Mouse (Mus musculus): Measurements from ENCODE around the gene Mplkip. TPM values are rescaled to one million over a fixed set of nuclear protein-coding genes. Genes with fewer than 3 reads are reported as not detected.

Mplkip gene
- polyA plus RNA-seq, 1 experiment from 2014 or later, result 29.6 TPM

GRCm38 (mm10) chr13:17693816-17694215 lies 1.2 kb upstream of the Mplkip start:
- Histone ChIP-seq H3K4me3 (ENCODE audit: low read depth, low read length) (peak overlapping the region; percentile 84), H3K27ac (ENCODE audit: low read depth, low read length) (no peak overlapping the region)
- WGBS, result 55% methylated on average over 5 of the region's 5 CpGs

GRCm38 (mm10) chr13:17694414-17694813 lies 578 bp upstream of the Mplkip start:
- no peak for TF ChIP-seq CTCF (IDR thresholded peaks at IDR 0.05; ENCODE audit: low read depth)
- 0% methylated on average over 25 of the region's 25 CpGs for WGBS
- peak; percentile 58 for ATAC-seq

More at GRCm38 (mm10) chr13:17693816-17694215, 1.2 kb upstream of the Mplkip start:
- H3K9me3 ChIP-seq (ENCODE audit: control insufficient read depth), result no peaks in the 10 kb centered on the region
- H3K4me1 ChIP-seq (replicated peaks; ENCODE audit: control insufficient read depth, insufficient read depth, low read length), result peaks cover 6% of the 10 kb centered on the region
- H3K36me3 ChIP-seq (ENCODE audit: control insufficient read depth, insufficient read depth), result no peaks in the 10 kb centered on the region
- no peak overlapping the region for H3K9ac ChIP-seq (ENCODE audit: low read depth, low read length)
- no peaks in the 10 kb centered on the region for H3K27me3 ChIP-seq (replicated peaks; ENCODE audit: control insufficient read depth, insufficient read depth, low read length)
- no peak for ATAC-seq
- peak overlapping the region; percentile 79; the same call in 1 of the 2 replicates for H3K4me2 ChIP-seq (replicated peaks; ENCODE audit: low read depth)
- no peak for TF ChIP-seq CTCF (IDR thresholded peaks at IDR 0.05; ENCODE audit: low read depth)

GRCm38 (mm10) chr13:17695898-17696580 lies 1.0 kb downstream of the Mplkip start:
- Histone ChIP-seq H3K9ac (ENCODE audit: low read depth, low read length) (peak overlapping the region; percentile 96), H3K4me1 (replicated peaks; ENCODE audit: control insufficient read depth, insufficient read depth, low read length) (peaks cover 6% of the 10 kb centered on the region), H3K4me3 (ENCODE audit: low read depth, low read length) (peak overlapping the region; percentile 84), H3K36me3 (ENCODE audit: control insufficient read depth, insufficient read depth) (no peaks in the 10 kb centered on the region), H3K9me3 (ENCODE audit: control insufficient read depth) (no peaks in the 10 kb centered on the region), H3K27ac (ENCODE audit: low read depth, low read length) (peak overlapping the region; percentile 94), H3K4me2 (replicated peaks; ENCODE audit: low read depth) (peak overlapping the region; percentile 79), H3K27me3 (replicated peaks; ENCODE audit: control insufficient read depth, insufficient read depth, low read length) (no peaks in the 10 kb centered on the region)
- no peak for ATAC-seq
- TF ChIP-seq CTCF (IDR thresholded peaks at IDR 0.05; ENCODE audit: low read depth), result no peak
- 7% methylated on average over 7 of the region's 7 CpGs for WGBS

More at GRCm38 (mm10) chr13:17694414-17694813, 578 bp upstream of the Mplkip start:
- Histone ChIP-seq H3K9me3 (ENCODE audit: control insufficient read depth) (no peaks in the 10 kb centered on the region), H3K4me3 (ENCODE audit: low read depth, low read length) (peak overlapping the region; percentile 84), H3K4me1 (replicated peaks; ENCODE audit: control insufficient read depth, insufficient read depth, low read length) (peaks cover 6% of the 10 kb centered on the region), H3K27me3 (replicated peaks; ENCODE audit: control insufficient read depth, insufficient read depth, low read length) (no peaks in the 10 kb centered on the region), H3K4me2 (replicated peaks; ENCODE audit: low read depth) (peak overlapping the region; percentile 79), H3K9ac (ENCODE audit: low read depth, low read length) (peak overlapping the region; percentile 96), H3K36me3 (ENCODE audit: control insufficient read depth, insufficient read depth) (no peaks in the 10 kb centered on the region), H3K27ac (ENCODE audit: low read depth, low read length) (peak overlapping the region; percentile 94)

- Histone ChIP-seq H3K4me1 (replicated peaks; ENCODE audit: control insufficient read depth, insufficient read depth, low read length) (no peaks in the 10 kb centered on the region), H3K4me3 (ENCODE audit: low read depth, low read length) (no peak overlapping the region), H3K4me2 (replicated peaks; ENCODE audit: low read depth) (no peak overlapping the region), H3K9me3 (ENCODE audit: control insufficient read depth) (no peaks in the 10 kb centered on the region), H3K27ac (ENCODE audit: low read depth, low read length) (no peak overlapping the region), H3K9ac (ENCODE audit: low read depth, low read length) (no peak overlapping the region), H3K36me3 (ENCODE audit: control insufficient read depth, insufficient read depth) (no peaks in the 10 kb centered on the region), H3K27me3 (replicated peaks; ENCODE audit: control insufficient read depth, insufficient read depth, low read length) (no peaks in the 10 kb centered on the region)
- 85% methylated on average over 3 of the region's 3 CpGs for WGBS
- ATAC-seq, result no peak
- no peak for TF ChIP-seq CTCF (IDR thresholded peaks at IDR 0.05; ENCODE audit: low read depth)
These were observed 5.2 kb downstream of the Mplkip start for GRCm38 (mm10) chr13:17700090-17700715.

- H3K36me3 ChIP-seq (ENCODE audit: control insufficient read depth, insufficient read depth), result no peaks in the 10 kb centered on the region
- no peaks in the 10 kb centered on the region for H3K9me3 ChIP-seq (ENCODE audit: control insufficient read depth)
- no peak overlapping the region for H3K4me3 ChIP-seq (ENCODE audit: low read depth, low read length)
- ATAC-seq, result no peak
- H3K9ac ChIP-seq (ENCODE audit: low read depth, low read length), result no peak overlapping the region
- no peak overlapping the region for H3K27ac ChIP-seq (ENCODE audit: low read depth, low read length)
- H3K4me2 ChIP-seq (replicated peaks; ENCODE audit: low read depth), result no peak overlapping the region
- no peaks in the 10 kb centered on the region for H3K27me3 ChIP-seq (replicated peaks; ENCODE audit: control insufficient read depth, insufficient read depth, low read length)
- H3K4me1 ChIP-seq (replicated peaks; ENCODE audit: control insufficient read depth, insufficient read depth, low read length), result no peaks in the 10 kb centered on the region
- no peak for TF ChIP-seq CTCF (IDR thresholded peaks at IDR 0.05; ENCODE audit: low read depth)
These were observed 6.3 kb downstream of the Mplkip start for GRCm38 (mm10) chr13:17701322-17701721.

- H3K4me3 ChIP-seq (ENCODE audit: low read depth, low read length), result no peak overlapping the region
- no peak overlapping the region for H3K9ac ChIP-seq (ENCODE audit: low read depth, low read length)
- no peak overlapping the region for H3K27ac ChIP-seq (ENCODE audit: low read depth, low read length)
- H3K4me2 ChIP-seq (replicated peaks; ENCODE audit: low read depth), result no peak overlapping the region
- H3K9me3 ChIP-seq (ENCODE audit: control insufficient read depth), result no peaks in the 10 kb centered on the region
- ATAC-seq, result no peak
- no peaks in the 10 kb centered on the region for H3K36me3 ChIP-seq (ENCODE audit: control insufficient read depth, insufficient read depth)
- H3K4me1 ChIP-seq (replicated peaks; ENCODE audit: control insufficient read depth, insufficient read depth, low read length), result no peaks in the 10 kb centered on the region
- TF ChIP-seq CTCF (IDR thresholded peaks at IDR 0.05; ENCODE audit: low read depth), result no peak
- H3K27me3 ChIP-seq (replicated peaks; ENCODE audit: control insufficient read depth, insufficient read depth, low read length), result no peaks in the 10 kb centered on the region
These were observed 7.3 kb downstream of the Mplkip start for GRCm38 (mm10) chr13:17702311-17702710.
